Mouse (Mus musculus): ENCODE results near the gene Cetn3.

Gene Cetn3

DNA sequence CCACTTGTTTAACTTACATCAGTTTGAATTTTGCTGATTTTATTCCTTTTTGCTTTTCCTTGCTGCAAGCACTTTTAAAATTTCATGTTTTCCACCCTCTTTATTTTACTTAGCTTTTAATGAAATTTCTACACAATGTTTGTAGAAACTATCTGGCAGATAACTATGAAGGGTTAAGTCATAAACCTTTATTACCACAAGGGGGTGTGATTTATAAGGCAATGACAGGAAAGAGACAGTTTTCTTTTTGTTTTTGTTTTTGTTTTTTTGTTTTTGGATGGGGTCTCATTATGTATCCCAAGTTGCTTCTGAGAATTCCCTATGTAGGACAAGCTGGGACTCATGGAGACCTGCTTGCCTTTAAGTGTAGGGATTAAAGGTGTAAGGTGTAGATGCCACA lies 39.9 kb downstream of the Cetn3 start:
- in situ Hi-C loops (cut with MseI, MboI) = no loop called here

DNA sequence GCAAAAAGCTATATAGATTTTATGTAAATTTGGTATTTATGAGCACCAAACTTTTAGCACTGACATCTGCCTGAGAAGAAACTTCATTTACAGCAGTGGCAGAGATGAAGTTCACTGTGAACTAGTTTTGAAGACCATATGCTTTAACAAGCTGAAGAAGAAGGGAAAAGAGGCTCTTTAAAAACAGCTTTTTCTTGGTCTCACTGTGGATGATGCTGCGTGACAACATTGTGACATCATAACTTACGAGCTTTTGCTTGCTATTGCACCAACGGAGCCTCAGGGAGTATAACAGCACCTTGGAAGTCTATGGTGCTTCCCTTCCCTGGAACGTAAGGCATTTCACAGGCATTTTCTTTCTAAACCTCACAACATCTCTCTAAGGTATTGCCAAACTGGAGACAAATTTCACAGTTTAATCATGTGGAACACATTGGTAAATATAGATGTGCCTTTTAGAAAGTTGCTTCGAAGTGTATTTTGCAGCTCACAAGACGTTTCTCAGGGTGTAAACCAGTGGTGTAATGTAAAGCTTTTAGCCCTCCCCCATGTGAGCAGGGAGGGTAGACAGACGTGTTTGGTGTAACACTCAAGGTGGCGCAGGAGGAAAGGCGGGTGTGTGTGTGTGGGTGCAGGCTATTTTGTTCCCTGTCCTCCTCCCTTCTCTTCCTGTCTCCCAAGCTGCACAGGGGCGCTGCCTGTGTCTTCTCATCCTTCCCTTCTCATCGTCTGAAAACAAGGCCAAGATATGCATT lies 41.9 kb downstream of the Cetn3 start:
- in situ Hi-C loops (cut with MseI, MboI) = no loop called here

DNA sequence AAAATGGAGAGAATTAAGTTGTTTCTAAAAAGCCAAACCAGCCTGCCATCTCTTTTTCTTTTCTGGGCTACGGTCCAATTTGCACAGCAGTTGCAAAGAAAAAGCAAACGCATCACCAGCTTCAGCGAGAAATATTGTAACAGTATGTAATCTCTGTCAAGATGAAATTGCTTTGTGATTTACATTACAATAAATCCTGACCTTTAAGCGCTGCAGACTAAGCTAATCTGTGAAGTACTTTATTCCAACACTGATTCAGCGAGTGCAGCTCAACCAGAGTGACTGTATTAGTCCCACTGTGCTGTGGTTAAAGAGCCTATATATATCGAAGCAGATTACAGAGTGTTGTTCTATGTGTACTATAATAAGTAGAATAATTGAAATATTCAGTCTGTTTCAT lies 45.6 kb downstream of the Cetn3 start:
- in situ Hi-C loops (cut with MseI, MboI) = no loop called here

DNA sequence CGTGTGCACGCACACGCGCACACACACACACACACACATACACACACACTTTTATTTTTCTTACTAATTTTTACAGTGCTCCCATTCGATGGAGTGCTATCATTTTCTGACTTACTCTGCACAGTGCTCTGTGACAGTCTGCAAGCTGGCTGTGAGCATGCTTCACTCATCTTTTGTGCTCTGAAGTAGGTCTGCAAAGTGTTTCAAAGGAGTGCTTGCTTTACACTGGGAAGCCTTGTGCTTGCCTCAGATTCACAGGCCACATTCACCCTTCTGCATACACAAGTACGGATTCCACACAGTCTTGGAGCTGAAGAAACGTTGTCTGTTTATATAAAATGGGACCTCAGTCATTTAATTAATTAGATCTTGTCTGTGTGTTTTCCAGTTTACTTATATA lies 49.0 kb downstream of the Cetn3 start:
- in situ Hi-C loops (cut with MseI, MboI) = no loop called here

DNA sequence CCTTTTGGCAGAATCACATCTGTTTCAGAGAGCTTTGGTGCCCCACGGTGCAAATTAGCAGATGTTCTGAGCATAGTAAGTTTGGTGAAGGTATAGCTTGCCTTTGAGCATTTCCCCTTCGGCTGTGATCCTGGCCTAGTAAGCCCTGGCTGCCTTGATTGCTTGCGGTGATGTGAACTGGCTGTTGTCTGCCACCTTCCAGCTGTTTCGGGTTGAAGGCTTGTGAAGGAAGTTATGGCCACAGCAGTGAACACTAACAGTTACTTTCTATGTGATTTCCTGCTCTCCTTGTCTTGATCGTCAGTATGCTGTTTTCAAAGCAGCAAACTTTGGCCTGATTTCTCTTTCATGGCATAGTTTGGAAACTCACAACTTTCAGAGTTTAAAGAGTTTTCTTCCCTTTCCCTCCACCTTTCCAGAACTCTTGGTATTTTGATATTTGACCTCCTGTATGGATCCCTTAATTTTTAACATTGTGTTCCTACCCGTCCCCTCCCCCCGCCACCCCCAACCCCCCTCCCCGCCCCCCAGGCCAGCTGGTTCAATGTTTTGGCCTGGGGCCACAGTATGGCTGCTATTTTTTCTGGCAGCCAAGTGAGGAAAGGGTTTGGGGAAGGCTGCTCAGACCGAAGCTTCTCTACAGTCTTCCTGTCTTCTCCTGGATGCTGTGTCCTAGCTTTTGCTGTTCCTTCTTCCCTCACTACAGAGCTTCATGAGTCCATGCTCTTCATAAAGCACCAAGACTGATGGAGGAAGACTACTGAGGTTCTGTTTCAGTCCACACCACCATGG lies 53.7 kb downstream of the Cetn3 start:
- in situ Hi-C loops (cut with MseI, MboI) = no loop called here

DNA sequence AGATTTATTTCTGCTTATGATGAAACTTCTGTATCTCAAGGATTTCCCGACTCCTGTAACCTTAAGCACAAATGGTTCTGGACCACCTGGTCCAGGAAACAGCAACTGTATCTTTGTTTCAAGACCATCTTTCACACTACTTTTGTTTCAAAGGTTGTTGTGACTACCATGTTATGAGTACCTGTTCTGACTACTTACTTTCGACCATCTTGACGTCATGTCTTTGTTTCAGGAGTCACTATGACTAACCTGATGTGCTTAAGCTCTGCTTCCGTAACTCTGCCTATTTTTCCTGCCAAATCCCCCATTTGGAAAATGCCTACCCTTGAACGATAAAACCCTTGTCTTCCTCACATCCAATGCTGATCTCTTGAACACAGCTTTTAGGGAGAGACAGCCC lies 55.1 kb downstream of the Cetn3 start:
- in situ Hi-C loops (cut with MseI, MboI) = no loop called here

DNA sequence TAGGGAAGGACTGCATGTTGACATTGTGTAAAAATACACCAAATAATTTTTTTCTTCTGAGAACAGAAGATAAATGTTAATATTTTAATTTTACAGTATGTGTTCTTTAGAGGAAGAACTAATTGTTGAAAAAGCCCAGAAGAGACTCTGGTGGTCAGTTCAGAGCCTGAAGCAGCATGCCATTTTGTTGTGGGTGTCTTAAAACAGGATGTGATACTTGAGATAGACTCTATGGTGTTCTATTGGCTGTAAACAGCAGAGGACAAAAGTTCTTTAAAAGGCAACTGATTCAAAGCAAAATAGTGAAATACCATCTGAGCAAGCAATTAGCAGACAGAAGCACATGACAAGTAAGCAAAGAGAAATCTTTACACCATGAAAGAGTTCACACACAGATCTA lies 56.1 kb downstream of the Cetn3 start:
- in situ Hi-C loops (cut with MseI, MboI) = no loop called here

DNA sequence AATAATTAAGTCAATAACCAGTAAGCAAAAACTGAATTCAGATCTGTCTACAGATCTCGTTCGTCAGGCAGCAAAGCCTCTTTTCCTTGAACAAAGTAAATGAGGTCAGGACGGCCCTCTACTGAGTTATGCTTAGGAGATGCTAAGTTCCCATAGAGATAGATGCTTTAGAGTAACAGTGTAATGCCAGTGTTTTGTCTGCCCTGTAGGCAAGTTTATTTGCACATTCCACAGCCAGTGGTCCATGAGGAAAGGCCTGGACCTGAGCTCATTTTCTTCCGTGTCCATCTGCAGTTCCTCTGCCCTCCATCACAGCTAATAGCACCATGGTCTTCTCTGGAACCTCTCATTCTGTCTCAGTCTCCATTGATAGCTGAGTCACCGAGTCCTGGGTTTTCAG lies 57.4 kb downstream of the Cetn3 start:
- in situ Hi-C loops (cut with MseI, MboI) = no loop called here

DNA sequence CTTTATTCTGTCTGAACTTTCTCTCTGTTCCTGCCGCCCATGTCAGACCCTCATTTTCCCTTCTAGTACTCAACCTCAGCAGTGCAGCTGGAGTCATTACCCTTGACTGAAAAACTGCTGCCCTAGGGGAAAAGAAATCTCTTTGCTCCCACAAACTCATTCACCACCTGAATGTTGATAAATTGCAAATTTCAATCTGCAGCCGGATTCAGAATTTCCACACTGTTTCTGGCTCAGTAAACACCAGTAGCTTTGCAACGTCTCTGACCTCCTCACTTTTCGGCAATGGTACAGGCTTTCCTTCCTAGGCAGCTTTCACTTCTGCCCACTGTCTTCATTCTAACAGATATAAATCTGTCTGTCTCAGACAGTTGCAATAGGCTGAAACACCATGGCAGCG lies 57.8 kb downstream of the Cetn3 start:
- in situ Hi-C loops (cut with MseI, MboI) = no loop called here

DNA sequence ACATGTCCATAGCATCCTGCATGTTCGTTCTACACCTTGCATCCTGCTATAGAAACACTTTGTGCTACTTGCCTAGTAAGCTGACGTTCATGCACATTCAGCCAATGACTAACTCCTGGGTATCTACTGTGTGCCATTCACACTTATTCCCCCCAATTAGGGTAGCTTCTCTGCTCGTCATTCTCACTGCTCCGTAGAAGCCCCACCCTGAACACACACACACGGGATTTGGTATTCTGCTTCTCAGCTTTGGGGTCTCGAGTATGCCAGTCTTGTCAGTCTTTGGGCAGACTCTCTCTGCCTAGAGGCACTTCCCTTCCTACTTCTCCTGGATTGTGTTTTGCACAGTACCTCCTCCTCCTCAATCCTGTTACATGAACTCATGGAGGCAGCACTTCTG lies 59.4 kb downstream of the Cetn3 start:
- in situ Hi-C loops (cut with MseI, MboI) = no loop called here

Measured in mouse trophoblast stem cell (cell line).